8 mouse cellular contexts compared by ENCODE assay signal in the genomic region with DNA sequence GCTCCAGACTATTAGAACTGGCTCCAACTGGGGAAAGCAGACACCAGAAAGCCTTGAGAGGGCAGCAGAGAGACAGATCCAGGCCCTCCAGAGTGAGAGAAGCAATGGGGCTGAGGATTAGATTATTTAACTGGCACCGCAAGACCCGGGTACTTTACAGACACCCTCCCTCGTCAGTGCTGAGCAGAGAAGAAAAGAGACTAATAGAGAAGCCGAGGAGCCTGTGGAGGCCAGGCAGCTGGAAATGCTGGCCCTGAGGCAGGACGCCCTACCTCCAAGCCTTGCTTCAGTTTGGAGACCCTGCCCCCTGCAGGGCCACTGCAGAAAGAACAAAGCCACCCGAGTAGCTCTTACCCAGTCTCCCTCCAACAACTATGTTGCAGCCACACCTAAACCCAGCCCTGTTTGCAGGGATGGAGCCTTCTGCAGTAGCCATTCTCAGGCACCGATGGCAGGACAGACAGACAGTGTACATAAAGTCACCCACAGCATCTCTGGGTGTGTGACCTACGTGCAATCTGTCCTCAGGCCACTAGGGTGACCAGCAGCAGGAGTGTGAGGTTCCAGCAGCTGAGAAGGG.
DNase-seq lines count a peak whose midpoint lies in the region; ATAC-seq lines count a peak whose summit lies in the region.

No protein-coding gene starts in this region.

- peak; percentile 22; the same call in 1 of the 2 replicates for ATAC-seq in heart, embryonic 14.5 days (ENCODE audit: insufficient number of reproducible peaks, insufficient read depth, low FRiP score, low read depth)
- ATAC-seq in forebrain, embryonic 11.5 days (replicated peaks; ENCODE audit: low FRiP score) = 0 out of 2 replicates have a peak, but pooled peaks have one; percentile 35
- peak; percentile 47 for ATAC-seq in lung, embryonic 16.5 days (ENCODE audit: low read depth)

- H3K4me2 ChIP-seq in heart, embryonic 14.5 days (ENCODE audit: low read length) = peak overlapping the region; percentile 23; the same call in 1 of the 2 replicates
- H3K4me2 ChIP-seq in forebrain, embryonic 11.5 days (ENCODE audit: low read depth, low read length, severe bottlenecking) = no peak overlapping the region
- no peak overlapping the region for H3K4me2 ChIP-seq in lung, embryonic 16.5 days (ENCODE audit: low read depth, low read length)

- 33% methylated on average over 8 of the region's 8 CpGs for WGBS in heart, embryonic 14.5 days
- WGBS in forebrain, embryonic 11.5 days = 11% methylated on average over 8 of the region's 8 CpGs
- WGBS in lung, embryonic 16.5 days = 34% methylated on average over 8 of the region's 8 CpGs

- no peak overlapping the region for H3K27ac ChIP-seq in heart, embryonic 14.5 days (replicated peaks in 1 of 2; ENCODE audit: control insufficient read depth in 1 of 2, insufficient read depth in 1 of 2, low read depth in 2 of 2, low read length in 2 of 2)
- H3K27ac ChIP-seq in forebrain, embryonic 11.5 days (ENCODE audit: low read depth, low read length) = no peak overlapping the region
- H3K27ac ChIP-seq in lung, embryonic 16.5 days (ENCODE audit: low read length) = no peak overlapping the region; the same call in 1 of the 2 replicates

- H3K9ac ChIP-seq in heart, embryonic 14.5 days (ENCODE audit: low read length) = no peak overlapping the region
- no peak overlapping the region for H3K9ac ChIP-seq in forebrain, embryonic 11.5 days (ENCODE audit: low read length)
- H3K9ac ChIP-seq in lung, embryonic 16.5 days (ENCODE audit: low read length) = no peak overlapping the region

- no peaks in the 10 kb centered on the region for H3K36me3 ChIP-seq in heart, embryonic 14.5 days (ENCODE audit: control insufficient read depth, insufficient read depth, low read length)
- H3K36me3 ChIP-seq in forebrain, embryonic 11.5 days (ENCODE audit: control insufficient read depth, insufficient read depth, low read length) = no peaks in the 10 kb centered on the region
- no peaks in the 10 kb centered on the region for H3K36me3 ChIP-seq in lung, embryonic 16.5 days (ENCODE audit: control insufficient read depth, insufficient read depth, low read length)

- H3K27me3 ChIP-seq in heart, embryonic 14.5 days (ENCODE audit: control insufficient read depth, insufficient read depth, low read length) = no peaks in the 10 kb centered on the region
- H3K27me3 ChIP-seq in forebrain, embryonic 11.5 days (ENCODE audit: control insufficient read depth, insufficient read depth, low read length) = no peaks in the 10 kb centered on the region
- H3K27me3 ChIP-seq in lung, embryonic 16.5 days (ENCODE audit: control insufficient read depth, insufficient read depth, low read depth, low read length) = no peaks in the 10 kb centered on the region

- H3K4me3 ChIP-seq in heart, embryonic 14.5 days (ENCODE audit: control insufficient read depth in 1 of 2, insufficient read depth in 1 of 2, low read depth in 1 of 2, low read length in 2 of 2) = no peak overlapping the region
- no peak overlapping the region for H3K4me3 ChIP-seq in forebrain, embryonic 11.5 days (ENCODE audit: low read depth, low read length)
- H3K4me3 ChIP-seq in lung, embryonic 16.5 days (ENCODE audit: low read length) = no peak overlapping the region

- no peaks in the 10 kb centered on the region for H3K9me3 ChIP-seq in heart, embryonic 14.5 days (ENCODE audit: control insufficient read depth, low read length)
- H3K9me3 ChIP-seq in forebrain, embryonic 11.5 days (ENCODE audit: control insufficient read depth, low read length) = no peaks in the 10 kb centered on the region
- no peaks in the 10 kb centered on the region for H3K9me3 ChIP-seq in lung, embryonic 16.5 days (ENCODE audit: control insufficient read depth, low read length)

- no peak for DNase-seq in heart, adult 11 months
- DNase-seq in NIH3T3 (ENCODE audit: low read depth) = peak; percentile 60
- no peak for DNase-seq in forebrain, embryonic 11.5 days (ENCODE audit: low spot score)
- DNase-seq in kidney, adult 8-10 months = peak; percentile 8 to 13
- DNase-seq in retina, postnatal 1 day = peak; percentile 56
- DNase-seq in cerebellum, adult 8-10 months = no peak

- H3K4me1 ChIP-seq in heart, embryonic 14.5 days (ENCODE audit: control insufficient read depth in 2 of 2, insufficient read depth in 2 of 2, low read length in 2 of 2) = peaks cover 7 to 9% of the 10 kb centered on the region in 2 experiments
- no peaks in the 10 kb centered on the region; the same call in 1 of the 2 replicates for H3K4me1 ChIP-seq in forebrain, embryonic 11.5 days (replicated peaks; ENCODE audit: control insufficient read depth, insufficient read depth, low read length)
- H3K4me1 ChIP-seq in lung, embryonic 16.5 days (replicated peaks; ENCODE audit: control insufficient read depth, insufficient read depth, low read length) = peaks cover 4% of the 10 kb centered on the region

Comparison
In these comparisons a context has a peak if more than half of its experiments do, and no peak if none do; other contexts are left out.
1. DNase-seq: peak in NIH3T3 (single experiment), kidney, adult 8-10 months (2 of 2) and retina, postnatal 1 day (single experiment); none in heart, adult 11 months (single experiment), forebrain, embryonic 11.5 days (single experiment) and cerebellum, adult 8-10 months (single experiment).
2. Peak in every context shown above with its lines, with median percentiles within 50 percentile points of each other: ATAC-seq.